Mouse (Mus musculus) cerebellum, adult 2 months (tissue): ENCODE measurements around the gene Inpp4b.

Source experiments
- CTCF ChIP-seq: fragments of 200-500 bp; IDR thresholded peaks from 2 replicates; pipeline ENCODE4 v1.5.1; 2011; ENCODE audit warnings: low read depth, mild to moderate bottlenecking, control low read depth, low read length, moderate library complexity, borderline replicate concordance; ENCODE audit not compliant: insufficient read depth
- POLR2A ChIP-seq: fragments of 200-500 bp; IDR thresholded peaks from 2 replicates; pipeline ENCODE4 v1.6.1; 2011; ENCODE audit warnings: low read length, control low read depth, borderline replicate concordance; ENCODE audit not compliant: insufficient read depth

GRCm38 (mm10) chr8:81635015-81635414, 292.7 kb downstream of the Inpp4b start:
- TF ChIP-seq CTCF (no peak), POLR2A (no peak)
